Mouse (Mus musculus) adipocyte (in vitro differentiated cells): ENCODE measurements around the gene Micu1.

Experiments
- DNase-seq: peaks from one replicate; pipeline ENCODE4 v3.0.0-alpha.2; 2016; ENCODE audit warnings: low spot score

Gene Micu1

GRCm38 (mm10) chr10:59813759-59814158 lies 111.5 kb downstream of the Micu1 start:
- no peak for DNase-seq

GRCm38 (mm10) chr10:59814505-59815155 lies 112.4 kb downstream of the Micu1 start:
- peak; percentile 41 for DNase-seq

- no peak for DNase-seq
Measured at GRCm38 (mm10) chr10:59816569-59816968, 114.3 kb downstream of the Micu1 start.

- peak; percentile 12 for DNase-seq
Measured at GRCm38 (mm10) chr10:59817528-59817927, 115.3 kb downstream of the Micu1 start.

GRCm38 (mm10) chr10:59817991-59818390 lies 115.7 kb downstream of the Micu1 start:
- no peak for DNase-seq

GRCm38 (mm10) chr10:59819146-59819545 lies 116.9 kb downstream of the Micu1 start:
- no peak for DNase-seq

GRCm38 (mm10) chr10:59820886-59821285 lies 118.6 kb downstream of the Micu1 start:
- no peak for DNase-seq

- peak; percentile 25 for DNase-seq
Measured at GRCm38 (mm10) chr10:59821334-59822066, 119.2 kb downstream of the Micu1 start.

- DNase-seq = no peak
Measured at GRCm38 (mm10) chr10:59822857-59823256, 120.6 kb downstream of the Micu1 start.

GRCm38 (mm10) chr10:59825137-59825812 lies 123.0 kb downstream of the Micu1 start:
- DNase-seq = peak; percentile 48

- DNase-seq = no peak
Measured at GRCm38 (mm10) chr10:59829886-59830285, 127.6 kb downstream of the Micu1 start.

- DNase-seq = no peak
Measured at GRCm38 (mm10) chr10:59831950-59832349, 129.7 kb downstream of the Micu1 start.

GRCm38 (mm10) chr10:59835301-59836155 lies 133.3 kb downstream of the Micu1 start:
- no peak for DNase-seq

GRCm38 (mm10) chr10:59837490-59837889 lies 135.2 kb downstream of the Micu1 start:
- DNase-seq = no peak

- no peak for DNase-seq
Measured at GRCm38 (mm10) chr10:59841434-59841833, 139.2 kb downstream of the Micu1 start.

GRCm38 (mm10) chr10:59843125-59843524 lies 140.8 kb downstream of the Micu1 start:
- DNase-seq = no peak

- DNase-seq = peak; percentile 8
Measured at GRCm38 (mm10) chr10:59844686-59845085, 142.4 kb downstream of the Micu1 start.

- DNase-seq = no peak
Measured at GRCm38 (mm10) chr10:59846416-59846815, 144.1 kb downstream of the Micu1 start.

- DNase-seq = no peak
Measured at GRCm38 (mm10) chr10:59848079-59848877, 146.0 kb downstream of the Micu1 start.

GRCm38 (mm10) chr10:59848953-59849352 lies 146.7 kb downstream of the Micu1 start:
- no peak for DNase-seq

- no peak for DNase-seq
Measured at GRCm38 (mm10) chr10:59849371-59849770, 147.1 kb downstream of the Micu1 start.
